Mouse (Mus musculus) lung, embryonic 16.5 days (tissue): Measurements from ENCODE around the gene Trhr2. TPM values are rescaled to one million over a fixed set of nuclear protein-coding genes. Genes with fewer than 3 reads are reported as not detected.

Experiments used
- ATAC-seq: fragments of 200-750 bp; cut with Nextera tagmentation; 2 replicates; pipeline ENCODE4 v1.8.0; 2017; ENCODE audit warnings: low read depth, mild to moderate bottlenecking, moderate library complexity
- H3K27ac ChIP-seq: fragments of 300-500 bp; sonication (generic); 2 replicates; pipeline ENCODE4 v1.5.1; 2014; ENCODE audit warnings: mild to moderate bottlenecking, control low read depth, low read length
- H3K27me3 ChIP-seq: fragments of 300-500 bp; sonication (generic); 2 replicates; pipeline ENCODE4 v1.6.1; 2014; ENCODE audit warnings: low read depth, low read length, mixed read lengths; ENCODE audit not compliant: control insufficient read depth, insufficient read depth
- H3K36me3 ChIP-seq: fragments of 300-500 bp; sonication (generic); 2 replicates; pipeline ENCODE4 v1.6.1; 2014; ENCODE audit warnings: low read length; ENCODE audit not compliant: control insufficient read depth, insufficient read depth
- H3K4me1 ChIP-seq: fragments of 300-500 bp; sonication (generic); replicated peaks from 2 replicates; pipeline ENCODE4 v1.6.1; 2014; ENCODE audit warnings: low read length, mixed read lengths; ENCODE audit not compliant: control insufficient read depth, insufficient read depth
- H3K4me2 ChIP-seq: fragments of 300-500 bp; sonication (generic); 2 replicates; pipeline ENCODE4 v1.6.1; 2014; ENCODE audit warnings: low read depth, low read length, control low read depth
- H3K4me3 ChIP-seq: fragments of 300-500 bp; sonication (generic); 2 replicates; pipeline ENCODE4 v1.5.1; 2014; ENCODE audit warnings: mild to moderate bottlenecking, low read length, control low read depth
- H3K9ac ChIP-seq: fragments of 300-500 bp; sonication (generic); 2 replicates; pipeline ENCODE4 v1.6.1; 2014; ENCODE audit warnings: low read length, control low read depth
- H3K9me3 ChIP-seq: fragments of 300-500 bp; sonication (generic); 2 replicates; pipeline ENCODE4 v1.6.1; 2016; ENCODE audit warnings: low read length; ENCODE audit not compliant: control insufficient read depth
- WGBS: fragments of 180-500 bp; shearing (Covaris S2); extraction: QIAGEN DNeasy Blood & Tissue Kit; methylation state at CpG from one replicate; pipeline ENCODE4 v1.1.7; 2014; 5-methylcytosine and 5-hydroxymethylcytosine counted together
- polyA plus RNA-seq: library from polyadenylated mRNA; unstranded; fragments of >200 nt; fragmentation: Nextera tagmentation; extraction: Ambion mirVana; gene quantifications from 2 replicates; pipeline ENCODE4 v1.2.1, GENCODE M21; 2015

Trhr2 gene
- polyA plus RNA-seq, 1 experiment from 2014 or later, result not detected

GRCm38 (mm10) chr8:122319045-122319707 lies 41.4 kb downstream of the Trhr2 start:
- ATAC-seq, result no peak
- Histone ChIP-seq H3K27ac (no peak overlapping the region), H3K27me3 (no peaks in the 10 kb centered on the region), H3K4me1 (peaks cover 17% of the 10 kb centered on the region), H3K9me3 (no peaks in the 10 kb centered on the region), H3K9ac (no peak overlapping the region), H3K36me3 (no peaks in the 10 kb centered on the region), H3K4me3 (no peak overlapping the region), H3K4me2 (no peak overlapping the region)
- 47% methylated on average over 11 of the region's 11 CpGs for WGBS

DNA sequence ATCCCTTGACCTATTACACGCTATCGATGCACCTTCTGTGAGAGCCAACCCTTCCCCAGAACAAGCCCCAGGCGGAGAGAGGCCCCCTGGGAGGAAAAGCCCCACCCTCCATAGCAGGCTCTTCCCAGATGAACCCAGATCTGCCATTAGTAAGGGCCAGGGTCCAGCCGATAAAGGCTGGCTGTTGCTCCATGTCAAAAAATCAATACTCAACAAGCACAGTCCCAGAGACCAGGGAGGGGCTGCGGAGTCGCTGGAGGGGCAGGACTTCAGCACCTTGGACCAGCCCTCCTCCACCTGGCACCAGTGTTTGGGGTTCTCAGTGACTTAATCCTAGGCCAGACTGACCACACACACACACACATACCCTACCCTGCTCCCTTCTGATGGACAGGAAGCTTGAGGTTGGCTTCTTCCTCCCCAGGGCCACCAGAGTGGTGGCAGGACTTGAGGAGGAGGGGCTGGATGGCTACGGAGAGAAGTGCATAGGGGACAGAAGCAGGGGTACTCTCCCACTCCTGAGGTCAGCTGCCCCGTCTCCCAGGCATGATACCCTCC lies 42.5 kb downstream of the Trhr2 start:
- Histone ChIP-seq H3K4me3 (no peak overlapping the region), H3K4me2 (no peak overlapping the region), H3K9me3 (no peaks in the 10 kb centered on the region), H3K36me3 (no peaks in the 10 kb centered on the region), H3K27ac (no peak overlapping the region), H3K9ac (0 out of 2 replicates have a peak overlapping the region, but pooled peaks have one; percentile 16), H3K27me3 (no peaks in the 10 kb centered on the region), H3K4me1 (peaks cover 18% of the 10 kb centered on the region)
- no peak for ATAC-seq
- WGBS, result 44% methylated on average over 8 of the region's 8 CpGs

- Histone ChIP-seq H3K4me1 (peaks cover 18% of the 10 kb centered on the region), H3K9ac (no peak overlapping the region)
- no peak for ATAC-seq
Measured at GRCm38 (mm10) chr8:122316402-122316801, 44.1 kb downstream of the Trhr2 start.

DNA sequence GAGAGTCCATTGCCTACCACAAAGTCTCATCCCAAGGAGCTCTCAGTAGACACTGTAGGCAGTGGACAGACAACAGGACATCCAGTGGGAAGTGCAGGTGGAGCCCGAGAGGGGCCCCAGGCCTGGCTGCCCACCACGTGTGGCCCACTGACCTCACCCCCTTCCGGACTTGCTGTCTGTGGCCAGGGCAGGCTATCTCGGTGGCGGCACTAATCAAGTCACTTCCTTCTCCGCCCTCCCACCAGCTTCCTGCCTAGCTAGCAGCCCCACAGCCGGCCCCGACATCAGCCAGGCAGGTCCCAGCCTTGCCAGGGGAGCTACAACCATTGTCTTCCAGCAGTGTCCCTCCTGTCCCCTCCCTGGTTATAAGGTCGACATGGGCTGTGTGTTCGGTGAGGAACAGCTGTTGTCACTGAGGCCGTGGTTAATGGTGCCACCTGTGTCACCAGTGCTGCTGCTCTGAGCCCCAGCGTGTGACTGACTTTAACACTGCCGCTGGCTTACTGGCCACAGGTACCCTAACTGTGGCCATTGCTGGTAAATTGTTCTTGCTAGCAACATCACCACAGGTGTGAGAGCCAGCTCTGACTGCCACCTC lies 45.5 kb downstream of the Trhr2 start:
- H3K4me2 ChIP-seq, result no peak overlapping the region
- H3K4me3 ChIP-seq, result no peak overlapping the region
- H3K9ac ChIP-seq, result no peak overlapping the region
- H3K36me3 ChIP-seq, result no peaks in the 10 kb centered on the region
- 48% methylated on average over 13 of the region's 13 CpGs for WGBS
- no peaks in the 10 kb centered on the region for H3K27me3 ChIP-seq
- peak; percentile 67 for ATAC-seq
- H3K4me1 ChIP-seq, result peaks cover 24% of the 10 kb centered on the region
- H3K27ac ChIP-seq, result peak overlapping the region; percentile 37; the same call in 1 of the 2 replicates
- H3K9me3 ChIP-seq, result no peaks in the 10 kb centered on the region

More at GRCm38 (mm10) chr8:122316402-122316801, 44.1 kb downstream of the Trhr2 start:
- H3K4me2 ChIP-seq, result no peak overlapping the region
- H3K27ac ChIP-seq, result no peak overlapping the region
- 59% methylated on average over 2 of the region's 2 CpGs for WGBS
- H3K27me3 ChIP-seq, result no peaks in the 10 kb centered on the region
- H3K36me3 ChIP-seq, result no peaks in the 10 kb centered on the region
- no peak overlapping the region for H3K4me3 ChIP-seq
- no peaks in the 10 kb centered on the region for H3K9me3 ChIP-seq

DNA sequence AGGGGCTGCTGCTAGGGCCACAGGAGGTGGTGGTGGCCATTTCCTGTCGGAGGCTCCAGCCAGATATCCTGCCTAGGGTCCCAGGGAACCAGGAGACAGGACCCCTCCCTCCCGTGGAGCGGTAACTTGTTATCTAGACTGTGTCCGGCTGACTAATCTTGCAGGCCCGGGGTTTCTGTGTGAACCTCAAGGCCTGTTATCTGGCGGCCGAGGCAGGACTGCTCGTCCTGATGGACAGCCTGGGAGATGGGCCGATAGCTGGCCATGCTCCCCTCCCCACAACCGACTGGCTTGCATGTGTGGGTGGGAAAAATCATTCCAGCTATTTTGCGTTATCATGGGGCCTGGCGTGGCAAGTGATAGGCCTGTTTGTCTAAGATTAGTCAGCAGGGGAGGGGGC lies 47.2 kb downstream of the Trhr2 start:
- Histone ChIP-seq H3K9me3 (no peaks in the 10 kb centered on the region), H3K4me2 (no peak overlapping the region), H3K4me1 (peaks cover 20% of the 10 kb centered on the region), H3K27ac (no peak overlapping the region), H3K36me3 (peaks cover 3% of the 10 kb centered on the region; the same call in 1 of the 2 replicates), H3K9ac (no peak overlapping the region), H3K4me3 (no peak overlapping the region), H3K27me3 (no peaks in the 10 kb centered on the region)
- ATAC-seq, result no peak
- 36% methylated on average over 12 of the region's 12 CpGs for WGBS

- WGBS, result 77% methylated on average over 2 of the region's 2 CpGs
- H3K4me2 ChIP-seq, result no peak overlapping the region
- no peaks in the 10 kb centered on the region for H3K27me3 ChIP-seq
- H3K36me3 ChIP-seq, result peaks cover 3% of the 10 kb centered on the region; the same call in 1 of the 2 replicates
- H3K9ac ChIP-seq, result no peak overlapping the region
- peaks cover 18% of the 10 kb centered on the region for H3K4me1 ChIP-seq
- no peak overlapping the region for H3K4me3 ChIP-seq
- no peaks in the 10 kb centered on the region for H3K9me3 ChIP-seq
- no peak for ATAC-seq
- no peak overlapping the region for H3K27ac ChIP-seq
Measured at GRCm38 (mm10) chr8:122312553-122312952, 48.0 kb downstream of the Trhr2 start.

- H3K4me2 ChIP-seq, result no peak overlapping the region
- no peaks in the 10 kb centered on the region for H3K9me3 ChIP-seq
- H3K36me3 ChIP-seq, result peaks cover 3% of the 10 kb centered on the region; the same call in 1 of the 2 replicates
- no peak for ATAC-seq
- no peaks in the 10 kb centered on the region for H3K27me3 ChIP-seq
- H3K9ac ChIP-seq, result no peak overlapping the region
- 47% methylated on average over 2 of the region's 2 CpGs for WGBS
- H3K4me3 ChIP-seq, result no peak overlapping the region
- no peak overlapping the region for H3K27ac ChIP-seq
- peaks cover 18% of the 10 kb centered on the region for H3K4me1 ChIP-seq
Measured at GRCm38 (mm10) chr8:122311115-122311514, 49.4 kb downstream of the Trhr2 start.

GRCm38 (mm10) chr8:122309272-122309671 lies 51.3 kb downstream of the Trhr2 start:
- Histone ChIP-seq H3K27ac (no peak overlapping the region), H3K9me3 (no peaks in the 10 kb centered on the region), H3K4me1 (peaks cover 14% of the 10 kb centered on the region), H3K36me3 (peaks cover 3% of the 10 kb centered on the region; the same call in 1 of the 2 replicates), H3K9ac (no peak overlapping the region), H3K4me2 (no peak overlapping the region), H3K27me3 (no peaks in the 10 kb centered on the region), H3K4me3 (no peak overlapping the region)
- no peak for ATAC-seq
- WGBS, result 29% methylated on average over 12 of the region's 12 CpGs

DNA sequence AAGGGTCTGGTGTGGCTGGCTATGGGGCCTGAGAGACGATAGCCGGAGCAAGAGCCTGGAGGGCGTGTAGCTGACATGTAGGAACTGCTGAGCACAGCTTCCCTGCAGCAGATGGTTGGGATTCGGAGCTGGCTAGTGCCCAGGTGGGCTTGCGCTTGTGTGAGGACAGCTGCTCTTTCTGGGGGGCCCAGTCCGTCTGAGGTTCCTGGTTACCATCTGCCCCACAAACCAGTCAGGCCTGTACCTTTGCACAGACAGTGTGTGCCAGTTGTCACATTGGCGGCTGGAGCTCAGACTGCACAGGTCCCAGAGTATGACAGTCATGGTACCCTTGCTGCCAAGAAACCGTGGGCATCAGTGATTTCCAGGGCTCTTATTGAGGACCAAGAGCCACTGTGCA lies 52.7 kb downstream of the Trhr2 start:
- Histone ChIP-seq H3K9ac (no peak overlapping the region), H3K27ac (no peak overlapping the region), H3K4me3 (no peak overlapping the region), H3K4me2 (no peak overlapping the region), H3K27me3 (no peaks in the 10 kb centered on the region), H3K36me3 (peaks cover 3% of the 10 kb centered on the region; the same call in 1 of the 2 replicates), H3K4me1 (peaks cover 15% of the 10 kb centered on the region), H3K9me3 (no peaks in the 10 kb centered on the region)
- 85% methylated on average over 8 of the region's 8 CpGs for WGBS
- no peak for ATAC-seq
